Mouse (Mus musculus): ENCODE measurements around the gene Slc5a6.

GRCm38 (mm10) chr5:31086606-31087005, 37.9 kb upstream of the Slc5a6 start:
- no peak for TF ChIP-seq EP300 (IDR thresholded peaks at IDR 0.05; ENCODE audit: low read length)
- TF ChIP-seq HCFC1 (IDR thresholded peaks at IDR 0.05; ENCODE audit: low read depth, low read length), result no peak
- no peak for TF ChIP-seq CTCF (conservative IDR thresholded peaks at IDR 0.05 in 1 of 2, IDR thresholded peaks at IDR 0.05 in 1 of 2; ENCODE audit: low read depth in 2 of 2, low read length in 2 of 2)

All from CH12.LX (cell line).